Mouse (Mus musculus) ES-E14 (cell line): Measurements from ENCODE around the gene Rps7.

ENCODE experiments used
- MAFK ChIP-seq: IDR thresholded peaks from 2 replicates; pipeline ENCODE4 v1.6.1; 2014; ENCODE audit warnings: mild to moderate bottlenecking, low read depth, low read length, inconsistent platforms; ENCODE audit not compliant: insufficient read depth
- ZNF384 ChIP-seq: IDR thresholded peaks from 2 replicates; pipeline ENCODE4 v1.6.1; 2012; ENCODE audit warnings: low read depth, low read length, inconsistent platforms

- TF ChIP-seq MAFK = no peak
- no peak for TF ChIP-seq ZNF384
Observed at GRCm38 (mm10) chr12:28666734-28667133, 31.0 kb upstream of the Rps7 start.
